Mouse (Mus musculus): ENCODE data around the gene Olfr676. TPM values are rescaled to one million over a fixed set of nuclear protein-coding genes. Genes with fewer than 3 reads are reported as not detected.

The Olfr676 gene
- polyA plus RNA-seq, 1 experiment from 2014 or later, result not detected

Other genes starting within 250 kb of the Olfr676 start
- gene Usp17lb, start 190.1 kb upstream of the Olfr676 start, polyA plus RNA-seq (2014; fragmentation: Nextera tagmentation; extraction: Ambion mirVana), result not detected in 2 replicates
- gene Usp17la, start 175.7 kb upstream of the Olfr676 start, polyA plus RNA-seq (2014; fragmentation: Nextera tagmentation; extraction: Ambion mirVana), result not detected in 2 replicates
- gene Olfr665, start 154.7 kb upstream of the Olfr676 start, polyA plus RNA-seq (2014; fragmentation: Nextera tagmentation; extraction: Ambion mirVana), result not detected in 2 replicates
- not detected in 2 replicates for gene Olfr666, start 136.7 kb upstream of the Olfr676 start, polyA plus RNA-seq (2014; fragmentation: Nextera tagmentation; extraction: Ambion mirVana)
- gene Olfr667, start 111.2 kb upstream of the Olfr676 start, polyA plus RNA-seq (2014; fragmentation: Nextera tagmentation; extraction: Ambion mirVana), result not detected in 2 replicates
- gene Olfr668, start 104.6 kb upstream of the Olfr676 start, polyA plus RNA-seq (2014; fragmentation: Nextera tagmentation; extraction: Ambion mirVana), result not detected in 2 replicates
- not detected in 2 replicates for gene Olfr669, start 98.5 kb upstream of the Olfr676 start, polyA plus RNA-seq (2014; fragmentation: Nextera tagmentation; extraction: Ambion mirVana)
- not detected in 2 replicates for gene Olfr670, start 70.1 kb upstream of the Olfr676 start, polyA plus RNA-seq (2014; fragmentation: Nextera tagmentation; extraction: Ambion mirVana)
- not detected in 2 replicates for gene Olfr671, start 53.6 kb upstream of the Olfr676 start, polyA plus RNA-seq (2014; fragmentation: Nextera tagmentation; extraction: Ambion mirVana)
- gene Olfr672, start 30.7 kb upstream of the Olfr676 start, polyA plus RNA-seq (2014; fragmentation: Nextera tagmentation; extraction: Ambion mirVana), result not detected in 2 replicates
- gene Olfr675, start 4.2 kb upstream of the Olfr676 start, polyA plus RNA-seq (2014; fragmentation: Nextera tagmentation; extraction: Ambion mirVana), result not detected in 2 replicates
- gene Olfr677, start 18.7 kb downstream of the Olfr676 start, polyA plus RNA-seq (2014; fragmentation: Nextera tagmentation; extraction: Ambion mirVana), result not detected in 2 replicates
- gene Olfr678, start 31.8 kb downstream of the Olfr676 start, polyA plus RNA-seq (2014; fragmentation: Nextera tagmentation; extraction: Ambion mirVana), result not detected in 2 replicates
- gene Olfr679, start 48.5 kb downstream of the Olfr676 start, polyA plus RNA-seq (2014; fragmentation: Nextera tagmentation; extraction: Ambion mirVana), result not detected in 2 replicates
- not detected in 2 replicates for gene Olfr680-ps1, start 60.1 kb downstream of the Olfr676 start, polyA plus RNA-seq (2014; fragmentation: Nextera tagmentation; extraction: Ambion mirVana)
- not detected in 2 replicates for gene Olfr681, start 84.1 kb downstream of the Olfr676 start, polyA plus RNA-seq (2014; fragmentation: Nextera tagmentation; extraction: Ambion mirVana)
- not detected in 2 replicates for gene Olfr683, start 114.3 kb downstream of the Olfr676 start, polyA plus RNA-seq (2014; fragmentation: Nextera tagmentation; extraction: Ambion mirVana)
- gene Olfr684, start 131.0 kb downstream of the Olfr676 start, polyA plus RNA-seq (2014; fragmentation: Nextera tagmentation; extraction: Ambion mirVana), result not detected in 2 replicates
- not detected in 2 replicates for gene Olfr685, start 153.3 kb downstream of the Olfr676 start, polyA plus RNA-seq (2014; fragmentation: Nextera tagmentation; extraction: Ambion mirVana)
- not detected in 2 replicates for gene Olfr686, start 174.8 kb downstream of the Olfr676 start, polyA plus RNA-seq (2014; fragmentation: Nextera tagmentation; extraction: Ambion mirVana)